22 mouse cellular contexts compared by ENCODE assay signal in the genomic region with DNA sequence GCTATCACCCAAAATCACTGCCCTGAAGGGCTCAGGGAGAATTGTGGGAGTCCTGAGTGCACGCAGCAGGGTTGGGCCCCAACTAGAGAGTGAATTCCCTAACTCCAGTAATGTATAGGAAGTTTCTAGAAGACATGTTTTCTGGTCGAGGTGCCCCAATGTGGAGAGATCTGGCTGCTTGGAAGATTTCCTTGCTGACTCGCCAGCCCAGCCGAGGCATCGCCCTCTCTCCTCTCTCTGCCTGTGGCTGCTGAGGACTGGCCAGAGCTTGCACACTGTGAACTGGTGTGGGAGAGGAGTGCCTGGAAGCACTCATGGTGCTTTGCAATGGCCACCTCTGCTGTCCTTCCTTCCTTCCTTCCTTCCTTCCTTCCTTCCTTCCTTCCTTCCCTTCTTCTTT. TPM values are rescaled to one million over a fixed set of nuclear protein-coding genes. Genes with fewer than 3 reads are reported as not detected.
DNase-seq lines count a peak whose midpoint lies in the region; ATAC-seq and TF ChIP-seq lines count a peak whose summit lies in the region.
"Had no signal": no experiment of that assay in that cellular context is flagged by ENCODE, and none has a peak within 500 bp of the region (broad histone marks: within the 10 kb centered on the region; RNA-seq: fewer than 3 reads in every experiment).

No protein-coding gene starts in this region.

- H3K27me3 ChIP-seq in E14TG2a.4 (ENCODE audit: insufficient read depth, low read length): no peaks in the 10 kb centered on the region
- no peaks in the 10 kb centered on the region for H3K27me3 ChIP-seq in stomach, embryonic 16.5 days (ENCODE audit: control insufficient read depth, insufficient read depth, low read length)
- H3K27me3 ChIP-seq in forebrain, embryonic 16.5 days (replicated peaks; ENCODE audit: control insufficient read depth, insufficient read depth, low read length): no peaks in the 10 kb centered on the region
- H3K27me3 ChIP-seq: intestine, embryonic 15.5 days had no signal

- no peak for TF ChIP-seq CTCF in E14TG2a.4 (conservative IDR thresholded peaks at IDR 0.05; ENCODE audit: low read length)

- no peaks in the 10 kb centered on the region for H3K9me3 ChIP-seq in E14TG2a.4 (ENCODE audit: low read length)
- no peaks in the 10 kb centered on the region for H3K9me3 ChIP-seq in stomach, embryonic 16.5 days (replicated peaks; ENCODE audit: control insufficient read depth, low read length)
- no peaks in the 10 kb centered on the region for H3K9me3 ChIP-seq in forebrain, embryonic 16.5 days (ENCODE audit: control insufficient read depth, low read length)
- H3K9me3 ChIP-seq: heart, embryonic 10.5 days; heart, embryonic 13.5 days; intestine, embryonic 15.5 days had no signal

- no peak for ATAC-seq in stomach, embryonic 16.5 days (ENCODE audit: insufficient read depth, low FRiP score)
- ATAC-seq in forebrain, embryonic 16.5 days: no peak
- ATAC-seq: CD4-positive, CD25-positive, alpha-beta regulatory T cell, adult 4 months; forebrain, embryonic 14.5 days; intestine, embryonic 15.5 days had no signal

- H3K4me3 ChIP-seq in E14TG2a.4 (replicated peaks; ENCODE audit: low read length): 0 out of 2 replicates have a peak overlapping the region, but pooled peaks have one; percentile 26
- H3K4me3 ChIP-seq in stomach, embryonic 16.5 days (replicated peaks; ENCODE audit: low read length): no peak overlapping the region
- no peak overlapping the region for H3K4me3 ChIP-seq in forebrain, embryonic 16.5 days (replicated peaks; ENCODE audit: low read length)
- H3K4me3 ChIP-seq: heart, adult 2 months; heart, embryonic 10.5 days; heart, embryonic 13.5 days; intestine, embryonic 15.5 days had no signal

- peak; percentile 75 for DNase-seq in NIH3T3 (ENCODE audit: low read depth)
- no peak for DNase-seq in gastrocnemius, postnatal 10 days
- DNase-seq in lung, postnatal 10 days: no peak
- DNase-seq: adrenal gland, postnatal 10 days; adrenal gland, postnatal 36 days; cerebellum, adult 18-20 months; cerebellum, adult 9-10 months; cerebellum, postnatal 14 days; gastrocnemius, postnatal 36 days; heart, adult 2 months; heart, postnatal 14 days; heart, postnatal 4 days; kidney, adult 11 months had no signal

- no peak overlapping the region for H3K9ac ChIP-seq in stomach, embryonic 16.5 days (ENCODE audit: low read length)
- H3K9ac ChIP-seq in forebrain, embryonic 16.5 days (replicated peaks; ENCODE audit: low read depth, low read length): no peak overlapping the region
- H3K9ac ChIP-seq: heart, embryonic 13.5 days; hindbrain, embryonic 14.5 days; intestine, embryonic 15.5 days had no signal

- H3K27ac ChIP-seq in stomach, embryonic 16.5 days (ENCODE audit: low read length): peak overlapping the region; percentile 24; the same call in 1 of the 2 replicates
- no peak overlapping the region for H3K27ac ChIP-seq in forebrain, embryonic 16.5 days (ENCODE audit: low read length)
- H3K27ac ChIP-seq: heart, adult 2 months; heart, embryonic 10.5 days; heart, embryonic 13.5 days; hindbrain, embryonic 14.5 days; intestine, embryonic 15.5 days had no signal

- no peaks in the 10 kb centered on the region for H3K36me3 ChIP-seq in E14TG2a.4 (ENCODE audit: insufficient read depth, low read length)
- H3K36me3 ChIP-seq in stomach, embryonic 16.5 days (ENCODE audit: control insufficient read depth, insufficient read depth, low read length): no peaks in the 10 kb centered on the region
- H3K36me3 ChIP-seq in forebrain, embryonic 16.5 days (ENCODE audit: control insufficient read depth, insufficient read depth): no peaks in the 10 kb centered on the region
- H3K36me3 ChIP-seq: heart, embryonic 10.5 days; heart, embryonic 13.5 days; intestine, embryonic 15.5 days had no signal

- H3K4me1 ChIP-seq in E14TG2a.4 (replicated peaks; ENCODE audit: low read depth, low read length): peaks cover 88% of the 10 kb centered on the region
- H3K4me1 ChIP-seq in stomach, embryonic 16.5 days (ENCODE audit: control insufficient read depth, insufficient read depth, low read length): no peaks in the 10 kb centered on the region
- no peaks in the 10 kb centered on the region for H3K4me1 ChIP-seq in forebrain, embryonic 16.5 days (replicated peaks; ENCODE audit: control insufficient read depth, insufficient read depth, low read length)
- H3K4me1 ChIP-seq: heart, embryonic 10.5 days; intestine, embryonic 15.5 days had no signal

- H3K4me2 ChIP-seq in stomach, embryonic 16.5 days (ENCODE audit: low read depth, low read length): no peak overlapping the region
- H3K4me2 ChIP-seq in forebrain, embryonic 16.5 days (ENCODE audit: low read length): no peak overlapping the region
- H3K4me2 ChIP-seq: heart, embryonic 13.5 days; hindbrain, embryonic 14.5 days; intestine, embryonic 15.5 days had no signal

- 69% methylated on average over 5 of the region's 5 CpGs for WGBS in stomach, embryonic 16.5 days
- 72% methylated on average over 5 of the region's 5 CpGs for WGBS in forebrain, embryonic 16.5 days

RNA-seq across cellular contexts. Expression of gene Zc3h12a, which starts 7.0 kb away (rescaled TPM):
- polyA plus RNA-seq in stomach, embryonic 16.5 days (2015; fragmentation: Nextera tagmentation; extraction: Ambion mirVana): 1.6 and 2.1 TPM in 2 replicates
- total RNA-seq in gastrocnemius, postnatal 10 days (2021): 1 to 10 TPM; 2.0 to 2.2 TPM
- 0.13 TPM in 1 of 2 replicates, not detected in the other for polyA plus RNA-seq in forebrain, embryonic 16.5 days (2015; fragmentation: Nextera tagmentation; extraction: Ambion mirVana)

RNA-seq across cellular contexts. Expression of gene Meaf6, which starts 49.7 kb away (rescaled TPM):
- 41.5 and 45.0 TPM in 2 replicates for polyA plus RNA-seq in stomach, embryonic 16.5 days (2015; fragmentation: Nextera tagmentation; extraction: Ambion mirVana)
- 10 to 100 TPM in 1 of 2 experiments, 1 to 10 TPM in 1; 8.3 to 13.0 TPM for total RNA-seq in gastrocnemius, postnatal 10 days (2021)
- 148 and 154 TPM in 2 replicates for polyA plus RNA-seq in forebrain, embryonic 16.5 days (2015; fragmentation: Nextera tagmentation; extraction: Ambion mirVana)
